Comparison of ENCODE assay signal across 8 mouse cellular contexts in the genomic region with DNA sequence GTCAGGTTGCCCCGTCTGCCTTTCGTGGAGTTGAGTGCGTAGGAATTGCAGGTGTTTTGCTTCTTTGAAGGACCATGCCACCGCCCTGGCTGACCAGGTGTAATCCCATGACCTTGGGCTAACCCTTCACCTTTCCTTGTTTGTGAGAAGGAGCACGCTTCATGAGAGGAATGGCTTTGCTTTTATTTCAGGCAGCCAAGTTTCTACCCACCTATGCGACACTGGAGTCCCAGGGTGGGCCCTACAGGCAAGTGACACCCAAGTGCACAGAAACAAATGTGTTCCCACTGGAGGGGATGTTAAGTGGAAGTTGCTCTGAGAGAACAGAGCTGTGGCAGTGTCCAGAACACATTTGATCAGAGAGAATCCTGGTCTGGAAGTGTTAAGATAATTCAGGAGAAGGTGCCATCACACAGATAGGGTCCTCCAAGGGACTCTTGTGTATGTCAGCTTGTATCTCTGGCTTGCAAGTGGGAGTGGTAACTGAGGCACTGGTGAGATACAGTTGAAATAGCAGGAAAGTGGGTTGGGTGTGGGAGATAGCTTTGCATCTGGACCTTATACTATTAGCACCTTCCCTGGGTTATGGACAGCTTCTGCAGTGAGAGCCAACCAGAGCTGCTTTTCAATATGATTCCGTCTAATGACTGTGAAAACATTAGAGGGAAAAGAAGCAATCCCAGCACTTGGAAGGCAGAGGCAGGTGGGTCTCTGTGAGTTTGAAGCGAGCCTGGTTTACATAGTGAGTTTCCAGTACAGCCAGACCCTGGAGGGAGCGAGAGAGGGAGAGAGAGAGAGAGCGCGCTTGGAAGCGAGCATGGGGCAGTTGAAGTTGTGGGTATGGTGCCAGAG. TPM values are rescaled to one million over a fixed set of nuclear protein-coding genes. Genes with fewer than 3 reads are reported as not detected.
DNase-seq lines count a peak whose midpoint lies in the region; ATAC-seq and TF ChIP-seq lines count a peak whose summit lies in the region.

No protein-coding gene starts in this region.

- peak overlapping the region; percentile 98 for H3K9ac ChIP-seq in intestine, embryonic 16.5 days (ENCODE audit: low read depth, low read length)
- H3K9ac ChIP-seq in midbrain, embryonic 12.5 days (replicated peaks): peak overlapping the region; percentile 94

- H3K27ac ChIP-seq in heart, embryonic 10.5 days: peak overlapping the region; percentile 95
- H3K27ac ChIP-seq in cortical plate, adult 2 months (ENCODE audit: insufficient read depth, low read length): no peak overlapping the region
- peak overlapping the region; percentile 3; the same call in 1 of the 2 replicates for H3K27ac ChIP-seq in intestine, embryonic 16.5 days (ENCODE audit: low read length)
- H3K27ac ChIP-seq in midbrain, embryonic 12.5 days (replicated peaks): no peak overlapping the region

- H3K27me3 ChIP-seq in heart, embryonic 10.5 days (ENCODE audit: insufficient read depth, poor library complexity, severe bottlenecking): no peaks in the 10 kb centered on the region
- no peaks in the 10 kb centered on the region for H3K27me3 ChIP-seq in intestine, embryonic 16.5 days (replicated peaks; ENCODE audit: control insufficient read depth, insufficient read depth, low read length)
- H3K27me3 ChIP-seq in midbrain, embryonic 12.5 days: peaks cover 8% of the 10 kb centered on the region

- peak overlapping the region; percentile 90 for H3K4me2 ChIP-seq in intestine, embryonic 16.5 days (ENCODE audit: low read depth, low read length)
- peak overlapping the region; percentile 91 for H3K4me2 ChIP-seq in midbrain, embryonic 12.5 days (replicated peaks)

- DNase-seq in heart, embryonic 10.5 days (ENCODE audit: low spot score): peak; percentile 85
- no peak for DNase-seq in heart, adult 18-20 months
- no peak for DNase-seq in right cerebral cortex, adult 18-20 months
- no peak for DNase-seq in thymus, postnatal 4 days
- no peak for DNase-seq in embryo, embryonic 9.5 days (ENCODE audit: extremely low spot score)

- H3K9me3 ChIP-seq in heart, embryonic 10.5 days: no peaks in the 10 kb centered on the region
- H3K9me3 ChIP-seq in intestine, embryonic 16.5 days (ENCODE audit: control insufficient read depth, low read length): no peaks in the 10 kb centered on the region
- H3K9me3 ChIP-seq in midbrain, embryonic 12.5 days: no peaks in the 10 kb centered on the region

- ATAC-seq in intestine, embryonic 16.5 days: peak; percentile 45
- no peak for ATAC-seq in midbrain, embryonic 12.5 days (ENCODE audit: low FRiP score, low read depth)

- peaks cover 16% of the 10 kb centered on the region for H3K4me1 ChIP-seq in heart, embryonic 10.5 days
- H3K4me1 ChIP-seq in cortical plate, adult 2 months (ENCODE audit: control insufficient read depth, insufficient read depth, low read length): peaks cover 7% of the 10 kb centered on the region
- H3K4me1 ChIP-seq in intestine, embryonic 16.5 days (ENCODE audit: control insufficient read depth, insufficient read depth, low read length): peaks cover 15% of the 10 kb centered on the region
- peaks cover 18% of the 10 kb centered on the region for H3K4me1 ChIP-seq in midbrain, embryonic 12.5 days

- peaks cover 28% of the 10 kb centered on the region for H3K36me3 ChIP-seq in heart, embryonic 10.5 days
- peaks cover 4% of the 10 kb centered on the region; the same call in 1 of the 2 replicates for H3K36me3 ChIP-seq in intestine, embryonic 16.5 days (ENCODE audit: control insufficient read depth, insufficient read depth, low read length)
- peaks cover 22% of the 10 kb centered on the region for H3K36me3 ChIP-seq in midbrain, embryonic 12.5 days

- TF ChIP-seq POLR2A in cortical plate, adult 2 months (IDR thresholded peaks at IDR 0.05; ENCODE audit: extremely low read depth, insufficient read depth, low read length): no peak

- peak overlapping the region; percentile 93 for H3K4me3 ChIP-seq in heart, embryonic 10.5 days
- H3K4me3 ChIP-seq in cortical plate, adult 2 months (ENCODE audit: insufficient read depth, low read length): peak overlapping the region; percentile 84
- H3K4me3 ChIP-seq in intestine, embryonic 16.5 days (ENCODE audit: low read length): peak overlapping the region; percentile 98
- peak overlapping the region; percentile 80 for H3K4me3 ChIP-seq in midbrain, embryonic 12.5 days

- WGBS in heart, embryonic 10.5 days: 55% methylated on average over 12 of the region's 12 CpGs
- 52% methylated on average over 12 of the region's 12 CpGs for WGBS in intestine, embryonic 16.5 days
- 61% methylated on average over 12 of the region's 12 CpGs for WGBS in midbrain, embryonic 12.5 days

- TF ChIP-seq CTCF in cortical plate, adult 2 months (IDR thresholded peaks at IDR 0.05; ENCODE audit: extremely low read depth, insufficient read depth, low read length): no peak

RNA-seq across cellular contexts. Expression of a gene that starts 9.9 kb away (rescaled TPM):
- 87.8 and 91.1 TPM in 2 replicates for polyA plus RNA-seq in heart, embryonic 10.5 days (2016; fragmentation: Nextera tagmentation; extraction: Ambion mirVana)
- 10 to 100 TPM; 28.1 to 30.3 TPM for total RNA-seq in heart, adult 18-20 months (2021)
- 57.6 and 58.9 TPM in 2 replicates for polyA plus RNA-seq in cortical plate, adult 2 months (2012; rRNA removed)
- polyA plus RNA-seq in intestine, embryonic 16.5 days (2015; fragmentation: Nextera tagmentation; extraction: Ambion mirVana): 59.0 and 60.3 TPM in 2 replicates
- 67.5 and 76.6 TPM in 2 replicates for polyA plus RNA-seq in midbrain, embryonic 12.5 days (2016; fragmentation: Nextera tagmentation; extraction: Ambion mirVana)

RNA-seq across cellular contexts. Expression of a gene that starts 14.5 kb away (rescaled TPM):
- polyA plus RNA-seq in heart, embryonic 10.5 days (2016; fragmentation: Nextera tagmentation; extraction: Ambion mirVana): 0.42 and 0.97 TPM in 2 replicates
- not detected for total RNA-seq in heart, adult 18-20 months (2021)
- 0.08 TPM in 1 of 2 replicates, not detected in the other for polyA plus RNA-seq in cortical plate, adult 2 months (2012; rRNA removed)
- polyA plus RNA-seq in intestine, embryonic 16.5 days (2015; fragmentation: Nextera tagmentation; extraction: Ambion mirVana): 43.6 and 50.1 TPM in 2 replicates
- polyA plus RNA-seq in midbrain, embryonic 12.5 days (2016; fragmentation: Nextera tagmentation; extraction: Ambion mirVana): not detected in 2 replicates

RNA-seq across cellular contexts. Expression of a gene that starts 31.8 kb away (rescaled TPM):
- 3.0 and 5.7 TPM in 2 replicates for polyA plus RNA-seq in heart, embryonic 10.5 days (2016; fragmentation: Nextera tagmentation; extraction: Ambion mirVana)
- total RNA-seq in heart, adult 18-20 months (2021): 1 to 10 TPM; 4.2 to 4.7 TPM
- 4.0 and 4.3 TPM in 2 replicates for polyA plus RNA-seq in cortical plate, adult 2 months (2012; rRNA removed)
- 29.4 and 32.8 TPM in 2 replicates for polyA plus RNA-seq in intestine, embryonic 16.5 days (2015; fragmentation: Nextera tagmentation; extraction: Ambion mirVana)
- 1.6 and 1.7 TPM in 2 replicates for polyA plus RNA-seq in midbrain, embryonic 12.5 days (2016; fragmentation: Nextera tagmentation; extraction: Ambion mirVana)

RNA-seq across cellular contexts. Expression of a gene that starts 40.5 kb away (rescaled TPM):
- polyA plus RNA-seq in heart, embryonic 10.5 days (2016; fragmentation: Nextera tagmentation; extraction: Ambion mirVana): 103 and 105 TPM in 2 replicates
- 10 to 100 TPM; 71.5 to 77.6 TPM for total RNA-seq in heart, adult 18-20 months (2021)
- 38.6 and 38.8 TPM in 2 replicates for polyA plus RNA-seq in cortical plate, adult 2 months (2012; rRNA removed)
- 159 and 160 TPM in 2 replicates for polyA plus RNA-seq in intestine, embryonic 16.5 days (2015; fragmentation: Nextera tagmentation; extraction: Ambion mirVana)
- polyA plus RNA-seq in midbrain, embryonic 12.5 days (2016; fragmentation: Nextera tagmentation; extraction: Ambion mirVana): 47.4 and 54.9 TPM in 2 replicates

RNA-seq across cellular contexts. Expression of a gene that starts 54.1 kb away (rescaled TPM):
- 0.94 and 3.4 TPM in 2 replicates for polyA plus RNA-seq in heart, embryonic 10.5 days (2016; fragmentation: Nextera tagmentation; extraction: Ambion mirVana)
- 1 to 10 TPM in 1 of 2 experiments, under 1 TPM in 1; 0.37 to 1.6 TPM for total RNA-seq in heart, adult 18-20 months (2021)
- polyA plus RNA-seq in cortical plate, adult 2 months (2012; rRNA removed): 0.06 and 0.15 TPM in 2 replicates
- 31.3 and 32.4 TPM in 2 replicates for polyA plus RNA-seq in intestine, embryonic 16.5 days (2015; fragmentation: Nextera tagmentation; extraction: Ambion mirVana)
- polyA plus RNA-seq in midbrain, embryonic 12.5 days (2016; fragmentation: Nextera tagmentation; extraction: Ambion mirVana): 1.6 and 1.8 TPM in 2 replicates

Comparison
In these comparisons a context has a peak if more than half of its experiments do, and no peak if none do; other contexts are left out.
1. H3K27ac ChIP-seq: peak in heart, embryonic 10.5 days (single experiment) and intestine, embryonic 16.5 days (single experiment); none in cortical plate, adult 2 months (single experiment) and midbrain, embryonic 12.5 days (single experiment).
2. RNA of a gene that starts 14.5 kb away (polyA plus RNA-seq): 43.6 to 50.1 TPM in intestine, embryonic 16.5 days; 0.42 to 0.97 TPM in heart, embryonic 10.5 days, 0.08 TPM in cortical plate, adult 2 months and not detected in midbrain, embryonic 12.5 days; every median in the first group is over 10 times any median in the second.
3. Peak in every context shown above with its lines, with median percentiles within 50 percentile points of each other: H3K4me3 ChIP-seq.